Mouse (Mus musculus) erythroblast, embryonic 14.5 days (primary cell): ENCODE results near the gene Mfrp. TPM values are rescaled to one million over a fixed set of nuclear protein-coding genes. Genes with fewer than 3 reads are reported as not detected.

Experiments used
- H3K27me3 ChIP-seq: 2 replicates; pipeline ENCODE4 v1.6.1; 2012; ENCODE audit warnings: inconsistent platforms; ENCODE audit not compliant: control insufficient read depth
- H3K36me3 ChIP-seq: 2 replicates; pipeline ENCODE4 v1.6.1; 2012; ENCODE audit warnings: mild to moderate bottlenecking, inconsistent platforms; ENCODE audit not compliant: control insufficient read depth
- H3K4me1 ChIP-seq: 2 replicates; pipeline ENCODE4 v1.6.1; 2012; ENCODE audit warnings: inconsistent platforms; ENCODE audit not compliant: control insufficient read depth
- H3K4me3 ChIP-seq: replicated peaks from 2 replicates; pipeline ENCODE3; 2012; ENCODE audit warnings: moderate library complexity, mild to moderate bottlenecking, inconsistent platforms
- H3K9me3 ChIP-seq: 2 replicates; pipeline ENCODE4 v1.6.1; 2012; ENCODE audit warnings: low read length, inconsistent platforms, mixed read lengths; ENCODE audit not compliant: control insufficient read depth
- GATA1 ChIP-seq: IDR thresholded peaks from 2 replicates; pipeline ENCODE4 v1.6.1; 2012; ENCODE audit warnings: low read length, inconsistent platforms, mixed read lengths
- TAL1 ChIP-seq: IDR thresholded peaks from 3 replicates; pipeline ENCODE4 v1.6.1; 2012; ENCODE audit warnings: low read length, inconsistent platforms, mixed read lengths
- polyA plus RNA-seq: library from polyadenylated mRNA; stranded (reverse); fragments of >175 nt; gene quantifications from 2 replicates; pipeline ENCODE4 v1.2.3, GENCODE M21; 2012

Gene Mfrp
- polyA plus RNA-seq, 1 experiment: not detected

DNA sequence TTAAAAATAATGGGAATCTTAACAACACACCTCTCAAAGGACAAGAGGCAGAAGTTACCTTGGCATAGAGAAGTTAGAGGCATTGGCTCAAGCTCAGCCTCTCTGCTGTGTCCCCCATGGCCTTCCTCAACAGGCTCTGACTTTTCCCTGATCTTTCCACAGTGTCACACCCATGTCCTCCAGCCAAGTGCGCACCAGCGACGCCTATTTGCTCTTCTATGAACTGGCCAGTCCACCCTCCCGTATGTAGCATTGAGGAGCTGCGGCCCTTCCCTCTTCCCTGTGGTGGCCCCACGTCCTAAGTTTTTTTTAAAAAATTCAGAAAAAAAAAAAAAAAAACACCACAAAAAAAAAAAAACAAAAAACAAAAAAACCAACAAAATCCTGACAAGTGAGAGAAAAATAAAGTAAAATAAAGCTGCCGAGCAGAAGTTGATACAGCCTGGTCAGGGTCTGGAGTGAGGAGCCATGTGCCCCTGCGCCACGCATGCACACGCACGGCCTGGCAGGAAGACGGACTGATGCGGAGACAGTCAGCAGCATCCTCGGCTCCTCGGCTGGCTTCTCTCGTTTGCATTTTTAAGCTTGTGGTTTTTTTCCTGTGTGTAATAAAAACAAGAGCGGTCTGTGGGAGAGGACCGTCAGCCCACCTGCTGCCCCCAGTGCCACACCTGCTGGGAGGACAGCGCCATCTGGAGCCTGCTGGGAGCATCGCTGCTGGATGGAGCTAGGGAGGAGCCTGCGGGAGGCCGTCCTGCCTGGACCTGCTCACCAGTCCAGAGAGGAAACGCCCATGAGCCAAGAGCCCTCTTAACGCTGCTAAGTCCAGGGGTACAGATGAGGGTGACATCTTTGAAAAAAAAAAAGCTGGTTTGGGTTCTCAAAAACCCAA, 7.7 kb upstream of the Mfrp start:
- Histone ChIP-seq H3K36me3 (peaks cover 11% of the 10 kb centered on the region), H3K27me3 (peaks cover 7% of the 10 kb centered on the region), H3K9me3 (no peaks in the 10 kb centered on the region), H3K4me3 (no peak overlapping the region), H3K4me1 (peaks cover 2% of the 10 kb centered on the region)
- TF ChIP-seq GATA1 (no peak), TAL1 (no peak)

DNA sequence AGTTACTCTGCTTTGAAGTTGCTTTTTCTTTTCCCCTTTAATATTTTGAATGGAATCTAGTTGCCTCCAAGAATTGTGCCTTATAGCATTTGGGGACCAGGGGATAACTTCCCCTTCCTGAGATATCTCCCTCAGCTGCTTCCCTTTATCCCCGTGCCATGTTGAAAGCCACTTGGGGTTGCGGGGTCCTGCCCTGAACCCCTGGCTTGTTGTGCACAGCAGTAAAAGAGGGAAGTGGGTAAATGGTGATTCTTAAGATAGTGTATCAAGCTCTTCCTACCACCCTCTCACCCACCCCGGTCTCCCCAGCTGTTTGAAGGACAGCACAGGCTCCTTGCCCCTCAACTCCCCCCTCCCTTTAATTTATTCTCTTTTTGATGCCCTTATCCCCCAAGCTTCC, 6.8 kb upstream of the Mfrp start:
- Histone ChIP-seq H3K4me1 (peaks cover 2% of the 10 kb centered on the region), H3K36me3 (peaks cover 11% of the 10 kb centered on the region), H3K27me3 (no peaks in the 10 kb centered on the region), H3K4me3 (no peak overlapping the region), H3K9me3 (no peaks in the 10 kb centered on the region)
- TF ChIP-seq TAL1 (no peak), GATA1 (no peak)

DNA sequence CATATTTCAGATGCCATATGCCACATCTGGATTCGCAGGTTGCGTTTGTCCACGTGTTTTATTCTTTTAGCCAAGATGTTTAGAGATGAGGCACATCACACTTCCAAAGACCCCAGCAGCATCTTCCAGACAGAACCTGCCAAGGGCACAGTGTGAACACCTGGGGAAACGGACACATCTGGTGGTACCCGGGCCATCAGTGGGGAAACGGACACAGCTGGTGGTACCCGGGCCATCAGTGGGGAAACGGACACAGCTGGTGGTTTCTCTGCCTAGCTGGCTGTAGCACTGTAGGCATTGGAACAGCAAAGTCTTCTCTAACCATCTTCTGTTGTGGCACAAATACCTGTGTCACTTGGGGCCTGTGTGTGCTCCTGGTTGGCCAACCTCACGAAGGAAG, 5.7 kb upstream of the Mfrp start:
- TF ChIP-seq TAL1 (no peak), GATA1 (no peak)
- H3K36me3 ChIP-seq: peaks cover 14% of the 10 kb centered on the region
- H3K27me3 ChIP-seq: no peaks in the 10 kb centered on the region
- H3K9me3 ChIP-seq: no peaks in the 10 kb centered on the region
- H3K4me3 ChIP-seq: no peak overlapping the region
- peaks cover 2% of the 10 kb centered on the region for H3K4me1 ChIP-seq

DNA sequence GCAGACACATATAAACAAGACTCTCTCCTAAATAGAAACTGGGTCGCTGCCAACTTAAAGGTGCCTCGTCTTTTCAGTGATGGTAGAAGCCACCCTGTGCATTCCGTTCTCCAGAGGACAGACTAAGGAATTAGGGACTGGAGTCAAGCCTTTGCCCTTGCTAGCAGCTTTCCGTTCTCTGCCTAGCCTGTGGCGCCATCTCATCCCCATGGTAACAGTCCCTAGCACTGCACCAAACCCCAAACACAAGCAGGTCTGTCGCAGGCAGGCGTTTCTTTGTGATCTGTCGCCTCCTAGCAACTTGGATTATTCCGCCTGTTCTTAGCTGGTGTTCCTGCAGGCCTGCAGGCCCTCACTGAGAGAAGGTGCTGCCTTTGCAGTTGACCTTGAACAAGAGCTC, 5.0 kb upstream of the Mfrp start:
- TF ChIP-seq TAL1 (no peak), GATA1 (no peak)
- H3K4me1 ChIP-seq: peaks cover 2% of the 10 kb centered on the region
- no peaks in the 10 kb centered on the region for H3K9me3 ChIP-seq
- no peak overlapping the region for H3K4me3 ChIP-seq
- H3K36me3 ChIP-seq: peaks cover 12% of the 10 kb centered on the region
- H3K27me3 ChIP-seq: no peaks in the 10 kb centered on the region

DNA sequence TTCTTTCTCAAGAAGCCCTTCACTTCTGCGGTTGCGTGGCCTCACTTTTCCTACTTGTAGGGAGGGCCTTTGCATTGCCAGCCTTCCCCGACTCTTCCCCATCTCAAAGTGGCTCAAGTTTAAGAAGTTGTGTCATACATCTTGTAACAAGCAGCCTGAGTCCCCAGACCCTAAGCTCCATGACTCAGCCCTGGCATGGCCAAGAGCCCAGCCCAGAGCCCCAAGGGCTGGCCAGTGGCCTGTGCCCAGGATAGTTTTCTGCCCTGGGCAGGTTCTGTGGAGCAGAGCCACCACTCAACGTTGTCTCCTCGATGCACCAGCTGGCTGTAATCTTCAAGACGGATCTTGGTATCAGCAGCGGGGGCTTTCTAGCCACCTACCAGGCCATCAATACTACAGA, 3.4 kb downstream of the Mfrp start:
- H3K4me1 ChIP-seq: peaks cover 34% of the 10 kb centered on the region
- H3K4me3 ChIP-seq: no peak overlapping the region
- no peaks in the 10 kb centered on the region for H3K9me3 ChIP-seq
- peaks cover 71% of the 10 kb centered on the region for H3K36me3 ChIP-seq
- TF ChIP-seq GATA1: no peak
- TF ChIP-seq TAL1: no peak
- no peaks in the 10 kb centered on the region for H3K27me3 ChIP-seq

DNA sequence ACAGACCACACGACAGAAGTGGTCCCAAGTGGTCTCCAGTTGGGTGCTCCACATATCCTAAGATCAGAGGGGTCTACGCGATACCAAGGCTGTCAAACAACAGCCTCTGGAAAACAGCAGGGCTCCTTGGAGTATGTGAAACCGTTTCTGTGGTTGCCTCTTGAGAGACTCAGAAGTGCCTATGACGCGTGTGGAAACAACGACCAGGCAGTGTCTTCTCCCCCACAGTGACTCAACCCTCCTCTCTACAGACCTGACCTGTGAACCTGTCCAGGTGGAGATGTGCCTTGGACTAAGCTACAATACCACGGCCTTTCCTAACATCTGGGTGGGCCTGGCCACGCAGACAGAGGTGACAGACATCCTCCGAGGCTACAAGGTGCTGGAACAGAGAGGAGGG, 4.3 kb downstream of the Mfrp start:
- no peaks in the 10 kb centered on the region for H3K27me3 ChIP-seq
- peaks cover 42% of the 10 kb centered on the region for H3K4me1 ChIP-seq
- peaks cover 78% of the 10 kb centered on the region for H3K36me3 ChIP-seq
- TF ChIP-seq TAL1: no peak
- TF ChIP-seq GATA1: no peak
- H3K4me3 ChIP-seq: no peak overlapping the region
- H3K9me3 ChIP-seq: no peaks in the 10 kb centered on the region

DNA sequence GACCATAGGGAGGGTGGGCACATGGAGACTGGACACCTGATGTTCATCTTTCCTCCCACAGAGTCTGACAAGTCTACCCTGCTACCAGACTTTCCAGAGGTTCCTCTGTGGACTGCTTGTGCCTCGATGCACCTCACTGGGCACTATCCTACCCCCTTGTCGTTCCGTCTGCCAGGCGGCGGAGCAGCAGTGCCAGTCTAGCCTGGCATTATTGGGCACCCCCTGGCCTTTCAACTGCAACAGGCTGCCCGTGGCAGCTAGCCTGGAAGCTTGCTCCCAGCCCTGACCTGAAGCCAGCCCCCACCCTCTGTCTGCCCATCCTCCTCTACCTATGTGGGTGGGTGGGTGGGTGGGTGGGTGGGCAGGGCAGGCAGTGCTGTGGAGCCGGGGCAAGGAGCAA, 4.7 kb downstream of the Mfrp start:
- TF ChIP-seq TAL1 (no peak), GATA1 (no peak)
- H3K4me3 ChIP-seq: no peak overlapping the region
- H3K9me3 ChIP-seq: no peaks in the 10 kb centered on the region
- peaks cover 80% of the 10 kb centered on the region for H3K36me3 ChIP-seq
- H3K27me3 ChIP-seq: no peaks in the 10 kb centered on the region
- peaks cover 42% of the 10 kb centered on the region for H3K4me1 ChIP-seq

DNA sequence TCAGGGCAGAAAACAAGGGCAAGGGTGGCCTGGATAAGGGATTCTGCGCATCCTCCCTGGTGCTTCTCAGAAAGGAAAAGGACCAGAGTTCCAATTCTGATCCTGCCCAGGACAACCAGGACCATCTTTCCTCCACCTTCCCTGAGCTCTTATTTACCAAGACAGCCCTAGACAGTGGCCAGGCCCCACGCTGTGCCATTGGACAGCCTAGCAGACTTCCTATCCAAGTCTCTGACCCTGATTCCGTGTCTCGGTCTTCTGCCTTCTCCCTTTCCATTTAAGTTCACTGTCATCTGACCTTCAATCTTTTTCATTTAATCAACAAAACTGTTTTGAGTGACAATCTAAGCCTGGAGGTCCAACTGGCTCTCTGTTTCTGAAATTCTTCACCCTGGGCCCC, 5.1 kb downstream of the Mfrp start:
- no peaks in the 10 kb centered on the region for H3K9me3 ChIP-seq
- TF ChIP-seq TAL1: no peak
- TF ChIP-seq GATA1: no peak
- H3K4me3 ChIP-seq: no peak overlapping the region
- H3K4me1 ChIP-seq: peaks cover 44% of the 10 kb centered on the region
- H3K36me3 ChIP-seq: peaks cover 82% of the 10 kb centered on the region
- no peaks in the 10 kb centered on the region for H3K27me3 ChIP-seq

DNA sequence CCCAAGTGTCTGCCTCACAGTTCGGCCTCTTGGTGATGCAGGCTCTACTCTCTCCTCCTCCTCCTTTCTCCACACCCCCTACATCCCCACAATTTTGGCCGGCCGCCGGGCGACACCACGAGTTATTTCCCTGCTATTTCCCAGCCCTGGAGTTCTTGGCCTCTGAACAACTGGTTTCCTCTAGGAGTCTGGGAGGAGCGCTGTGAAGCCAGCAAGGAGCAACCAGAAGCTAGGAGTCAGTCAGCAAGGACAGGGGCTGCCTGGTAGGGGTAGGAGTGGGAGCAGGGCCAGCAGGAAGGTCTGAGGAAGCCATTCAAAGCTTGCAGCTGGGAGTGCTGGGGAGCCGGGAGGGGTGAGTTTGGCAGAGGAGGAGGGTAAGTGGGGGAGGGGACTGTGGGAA, 5.6 kb downstream of the Mfrp start, which contains the start of gene C1qtnf5:
TSS of gene C1qtnf5 (plus strand) at position 136 of the 400 bp plus-strand sequence.
- Histone ChIP-seq H3K4me1 (peaks cover 48% of the 10 kb centered on the region), H3K27me3 (no peaks in the 10 kb centered on the region), H3K9me3 (no peaks in the 10 kb centered on the region), H3K36me3 (peaks cover 86% of the 10 kb centered on the region), H3K4me3 (no peak within 1 kb of the TSS)
- TF ChIP-seq TAL1 (no peak), GATA1 (no peak)
